Mouse (Mus musculus): ENCODE data around the gene Cer1.

- no peak for TF ChIP-seq CTCF (IDR thresholded peaks at IDR 0.05; ENCODE audit: low read depth)
- no peak for TF ChIP-seq EP300 (IDR thresholded peaks at IDR 0.05; ENCODE audit: low read depth)
Measured at GRCm38 (mm10) chr4:82891566-82891965, 6.6 kb upstream of the Cer1 start.
